Mouse (Mus musculus) T-cell, adult 2 months (primary cell): Measurements from ENCODE around the gene Kcnmb3.

ENCODE experiments used
- DNase-seq: peaks from one replicate; pipeline ENCODE4 v3.0.0; 2022; ENCODE audit warnings: low spot score

Gene Kcnmb3

GRCm38 (mm10) chr3:32495088-32495770 lies 3.2 kb upstream of the Kcnmb3 start:
- DNase-seq, result no peak

- no peak for DNase-seq
Observed at GRCm38 (mm10) chr3:32494387-32495087, 2.5 kb upstream of the Kcnmb3 start.

- DNase-seq, result no peak
Observed at GRCm38 (mm10) chr3:32490928-32491315, 1.1 kb downstream of the Kcnmb3 start.

- DNase-seq, result no peak
Observed at GRCm38 (mm10) chr3:32490076-32490927, 1.7 kb downstream of the Kcnmb3 start.

GRCm38 (mm10) chr3:32488172-32488571 lies 3.9 kb downstream of the Kcnmb3 start:
- DNase-seq, result no peak

- DNase-seq, result no peak
Observed at GRCm38 (mm10) chr3:32486543-32486942, 5.5 kb downstream of the Kcnmb3 start.

- DNase-seq, result no peak
Observed at GRCm38 (mm10) chr3:32483035-32483434, 9.0 kb downstream of the Kcnmb3 start.

- DNase-seq, result no peak
Observed at GRCm38 (mm10) chr3:32479961-32480360, 12.1 kb downstream of the Kcnmb3 start.

GRCm38 (mm10) chr3:32473184-32473583 lies 18.8 kb downstream of the Kcnmb3 start:
- no peak for DNase-seq

- DNase-seq, result no peak
Observed at GRCm38 (mm10) chr3:32472191-32472900, 19.7 kb downstream of the Kcnmb3 start.

GRCm38 (mm10) chr3:32471098-32471497 lies 20.9 kb downstream of the Kcnmb3 start:
- no peak for DNase-seq

GRCm38 (mm10) chr3:32470449-32470848 lies 21.6 kb downstream of the Kcnmb3 start:
- no peak for DNase-seq

- no peak for DNase-seq
Observed at GRCm38 (mm10) chr3:32468411-32468810, 23.6 kb downstream of the Kcnmb3 start.

GRCm38 (mm10) chr3:32467321-32467720 lies 24.7 kb downstream of the Kcnmb3 start:
- no peak for DNase-seq

GRCm38 (mm10) chr3:32459777-32460176 lies 32.3 kb downstream of the Kcnmb3 start:
- DNase-seq, result peak; percentile 39

- DNase-seq, result no peak
Observed at GRCm38 (mm10) chr3:32454329-32455021, 37.6 kb downstream of the Kcnmb3 start.

- no peak for DNase-seq
Observed at GRCm38 (mm10) chr3:32441710-32442109, 50.3 kb downstream of the Kcnmb3 start.

- no peak for DNase-seq
Observed at GRCm38 (mm10) chr3:32438716-32439115, 53.3 kb downstream of the Kcnmb3 start.

GRCm38 (mm10) chr3:32437820-32438219 lies 54.2 kb downstream of the Kcnmb3 start:
- no peak for DNase-seq

GRCm38 (mm10) chr3:32437297-32437696 lies 54.7 kb downstream of the Kcnmb3 start:
- no peak for DNase-seq

- DNase-seq, result no peak
Observed at GRCm38 (mm10) chr3:32436101-32436500, 55.9 kb downstream of the Kcnmb3 start.
